Mouse (Mus musculus): ENCODE results near the gene Gm12394. TPM values are rescaled to one million over a fixed set of nuclear protein-coding genes. Genes with fewer than 3 reads are reported as not detected.

The Gm12394 gene
- polyA plus RNA-seq, 1 experiment from 2014 or later = 0.05 TPM

Other genes with a start within 250 kb of the Gm12394 start
- 3.2 TPM in 1 of 2 replicates, not detected in the other for gene Gm10591, start 244.6 kb downstream of the Gm12394 start, polyA plus RNA-seq (2015; fragmentation: Nextera tagmentation; extraction: Ambion mirVana)
- gene Gm2564, start 227.1 kb downstream of the Gm12394 start, polyA plus RNA-seq (2015; fragmentation: Nextera tagmentation; extraction: Ambion mirVana) = 0.66 and 1.4 TPM in 2 replicates
- gene Ccl27b, start 201.5 kb downstream of the Gm12394 start, polyA plus RNA-seq (2015; fragmentation: Nextera tagmentation; extraction: Ambion mirVana) = not detected in 2 replicates
- 0.09 TPM in 1 of 2 replicates, not detected in the other for gene Il11ra2, start 194.9 kb downstream of the Gm12394 start, polyA plus RNA-seq (2015; fragmentation: Nextera tagmentation; extraction: Ambion mirVana)
- gene 4930578G10Rik, start 121.2 kb downstream of the Gm12394 start, polyA plus RNA-seq (2015; fragmentation: Nextera tagmentation; extraction: Ambion mirVana) = not detected in 2 replicates
- gene Ccl19, start 100.2 kb downstream of the Gm12394 start, polyA plus RNA-seq (2015; fragmentation: Nextera tagmentation; extraction: Ambion mirVana) = 0.75 and 1.1 TPM in 2 replicates
- gene Ccl21a, start 82.8 kb downstream of the Gm12394 start, polyA plus RNA-seq (2015; fragmentation: Nextera tagmentation; extraction: Ambion mirVana) = 70.3 and 73.7 TPM in 2 replicates
- gene Fam205a1, start 2.9 kb downstream of the Gm12394 start, polyA plus RNA-seq (2015; fragmentation: Nextera tagmentation; extraction: Ambion mirVana) = not detected in 2 replicates
- gene Fam205c, start 17.5 kb upstream of the Gm12394 start, polyA plus RNA-seq (2015; fragmentation: Nextera tagmentation; extraction: Ambion mirVana) = 0.16 TPM in 1 of 2 replicates, not detected in the other
- gene Phf24, start 59.9 kb upstream of the Gm12394 start, polyA plus RNA-seq (2015; fragmentation: Nextera tagmentation; extraction: Ambion mirVana) = 0.73 and 1.0 TPM in 2 replicates
- gene Dnajb5, start 93.0 kb upstream of the Gm12394 start, polyA plus RNA-seq (2015; fragmentation: Nextera tagmentation; extraction: Ambion mirVana) = 7.5 and 8.8 TPM in 2 replicates
- gene 1700022I11Rik, start 112.8 kb upstream of the Gm12394 start, polyA plus RNA-seq (2015; fragmentation: Nextera tagmentation; extraction: Ambion mirVana) = 0.43 TPM in 1 of 2 replicates, not detected in the other
- 205 and 207 TPM in 2 replicates for gene Vcp, start 143.7 kb upstream of the Gm12394 start, polyA plus RNA-seq (2015; fragmentation: Nextera tagmentation; extraction: Ambion mirVana)
- gene Fancg, start 153.7 kb upstream of the Gm12394 start, polyA plus RNA-seq (2015; fragmentation: Nextera tagmentation; extraction: Ambion mirVana) = 5.2 and 6.2 TPM in 2 replicates
- 14.3 and 15.4 TPM in 2 replicates for gene Pigo, start 169.0 kb upstream of the Gm12394 start, polyA plus RNA-seq (2015; fragmentation: Nextera tagmentation; extraction: Ambion mirVana)
- 119 and 120 TPM in 2 replicates for gene Stoml2, start 174.9 kb upstream of the Gm12394 start, polyA plus RNA-seq (2015; fragmentation: Nextera tagmentation; extraction: Ambion mirVana)
- 5.9 and 6.3 TPM in 2 replicates for gene Fam214b, start 189.4 kb upstream of the Gm12394 start, polyA plus RNA-seq (2015; fragmentation: Nextera tagmentation; extraction: Ambion mirVana)
- 1.5 TPM in 2 replicates for gene Unc13b, start 202.2 kb upstream of the Gm12394 start, polyA plus RNA-seq (2015; fragmentation: Nextera tagmentation; extraction: Ambion mirVana)